Mouse (Mus musculus) spleen, adult 2 months (tissue): ENCODE measurements around the gene Cacna1c.

Experiments
- CTCF ChIP-seq: fragments of 200-500 bp; IDR thresholded peaks from 2 replicates; pipeline ENCODE4 v1.5.1; 2011; ENCODE audit warnings: mild to moderate bottlenecking, inconsistent platforms; ENCODE audit not compliant: insufficient read depth, insufficient read length, insufficient replicate concordance; ENCODE audit errors: extremely low read depth
- POLR2A ChIP-seq: fragments of 200-500 bp; IDR thresholded peaks from 2 replicates; pipeline ENCODE4 v1.6.1; 2011; ENCODE audit warnings: low read depth, low read length, inconsistent platforms

DNA sequence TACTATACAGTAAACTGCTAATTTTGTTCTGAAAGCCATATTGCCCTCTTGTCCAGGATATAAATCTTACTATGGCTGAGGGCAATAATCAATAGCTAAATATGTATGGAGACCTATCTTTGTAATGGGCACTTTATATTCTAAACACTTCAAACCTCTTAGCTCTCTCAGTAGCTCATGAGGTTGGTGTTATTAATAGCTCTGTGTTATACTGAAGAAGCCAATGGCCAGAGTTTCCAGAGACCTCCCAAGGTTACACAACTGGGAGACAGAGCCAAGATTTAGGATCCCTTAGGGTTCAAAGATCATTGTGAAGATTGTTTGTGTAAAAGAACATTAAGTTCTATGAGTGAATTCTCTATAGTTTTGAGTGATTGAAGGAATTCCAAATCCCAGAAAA is 30.5 kb downstream of the Cacna1c start:
- TF ChIP-seq CTCF (no peak), POLR2A (no peak)
